Mouse (Mus musculus) liver, adult 2 months (tissue): ENCODE data around the gene Gdap1l1.

ENCODE experiments used
- CTCF ChIP-seq: fragments of 200-500 bp; IDR thresholded peaks from 2 replicates; pipeline ENCODE4 v1.5.1; 2011; ENCODE audit warnings: low read depth, low read length, control low read depth
- POLR2A ChIP-seq: fragments of 200-500 bp; IDR thresholded peaks from 2 replicates; pipeline ENCODE4 v1.6.1; 2011; ENCODE audit warnings: low read length, control low read depth; ENCODE audit not compliant: insufficient read depth; ENCODE audit errors: extremely low read depth

DNA sequence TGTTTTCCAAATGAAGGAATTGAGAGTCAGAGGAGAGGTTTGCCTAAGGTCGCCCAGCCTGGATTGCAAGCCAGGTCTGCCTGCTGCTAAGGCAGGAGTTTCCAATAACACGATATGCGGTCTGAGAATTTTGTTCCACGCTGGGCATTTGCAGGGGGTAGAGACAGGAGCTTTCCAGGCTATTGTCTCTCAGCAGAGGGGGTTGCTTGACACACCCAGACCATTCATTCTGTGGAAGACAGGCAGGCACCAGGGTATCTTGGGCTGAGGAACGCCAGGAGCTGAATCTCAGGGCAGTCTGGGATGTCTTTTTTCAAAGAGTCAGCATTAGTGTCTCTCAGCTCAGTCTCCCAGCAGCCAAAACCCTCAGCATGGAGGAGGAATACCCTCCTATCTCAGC lies 54.8 kb downstream of the Gdap1l1 start:
- TF ChIP-seq POLR2A (no peak), CTCF (no peak)
